Mouse (Mus musculus): ENCODE results near the gene Plaur. TPM values are rescaled to one million over a fixed set of nuclear protein-coding genes. Genes with fewer than 3 reads are reported as not detected.

Plaur gene
- 1 to 10 TPM in 2 of 3 experiments, under 1 TPM in 1; 0.62 to 1.6 (median 1.5) TPM for polyA plus RNA-seq (2017; shearing (Covaris generic))

GRCm38 (mm10) chr7:24462388-24463319 lies at the start of gene Plaur:
Gene Plaur (plus strand): TSS chr7:24462484.
- no peak for ATAC-seq

DNA sequence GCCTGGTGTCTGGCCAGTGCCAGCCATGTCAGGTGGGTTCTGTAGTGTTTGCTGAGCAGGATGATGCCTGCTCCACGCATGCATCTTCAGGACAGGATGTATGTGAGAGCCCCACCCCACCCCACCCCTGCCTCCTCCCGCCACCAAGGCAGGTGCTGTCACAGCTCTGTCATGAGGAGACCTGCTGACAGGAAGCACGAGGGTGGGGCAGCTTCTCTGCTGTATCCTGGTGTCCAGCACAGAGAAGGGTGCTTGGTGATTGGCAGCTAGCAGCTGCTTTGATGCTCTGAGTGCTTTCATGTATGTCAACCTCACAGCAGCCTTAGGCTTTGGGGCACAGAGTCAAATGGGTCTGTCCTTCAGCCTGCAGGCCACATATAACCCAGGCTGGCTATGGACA lies 48.7 kb upstream of the Plaur start:
- peak; percentile 96 for ATAC-seq

- ATAC-seq = no peak
Observed at GRCm38 (mm10) chr7:24415261-24415660, 47.0 kb upstream of the Plaur start.

DNA sequence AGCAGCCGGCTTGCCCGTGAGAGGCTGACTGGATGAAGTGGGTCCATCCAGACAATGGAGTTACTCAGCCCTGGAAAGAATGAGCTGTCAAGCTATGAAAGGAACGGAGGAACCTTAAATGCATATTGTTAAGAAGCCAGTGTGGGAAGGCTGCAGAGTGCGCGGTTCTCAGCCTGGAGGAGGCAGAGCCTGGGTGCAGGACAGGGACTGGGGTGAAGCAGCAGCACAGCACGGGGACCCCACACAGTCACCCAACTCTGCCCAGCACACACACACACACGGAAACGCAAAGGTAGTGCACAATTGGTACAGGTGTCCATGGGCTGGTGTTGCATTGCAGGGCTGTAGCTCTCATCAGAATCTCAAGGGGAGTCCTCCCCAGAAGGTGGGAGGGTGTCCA lies 42.7 kb upstream of the Plaur start:
- ATAC-seq = no peak

GRCm38 (mm10) chr7:24421648-24422047 lies 40.6 kb upstream of the Plaur start:
- no peak for ATAC-seq

DNA sequence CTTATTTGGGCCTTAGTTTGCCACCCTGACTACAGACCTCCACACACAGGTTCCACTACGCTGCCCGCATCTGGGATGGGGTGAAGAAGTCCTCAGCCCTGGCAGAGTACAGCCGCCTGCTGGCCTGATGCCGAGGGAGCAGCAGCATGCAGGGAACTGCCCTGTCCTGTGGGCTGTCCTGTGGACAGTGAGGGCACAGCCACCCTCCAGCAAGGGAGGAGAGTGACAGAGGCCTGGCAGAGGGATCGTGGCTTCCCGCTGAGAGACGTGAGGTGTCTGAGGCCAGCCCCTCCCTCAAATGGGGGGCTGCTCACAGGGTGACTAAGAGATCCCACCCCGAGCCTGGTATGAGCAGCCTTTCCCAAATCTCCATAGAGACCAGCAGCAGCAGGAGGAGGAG lies 40.0 kb upstream of the Plaur start:
- no peak for ATAC-seq

- no peak for ATAC-seq
Observed at GRCm38 (mm10) chr7:24423107-24423763, 39.0 kb upstream of the Plaur start.

DNA sequence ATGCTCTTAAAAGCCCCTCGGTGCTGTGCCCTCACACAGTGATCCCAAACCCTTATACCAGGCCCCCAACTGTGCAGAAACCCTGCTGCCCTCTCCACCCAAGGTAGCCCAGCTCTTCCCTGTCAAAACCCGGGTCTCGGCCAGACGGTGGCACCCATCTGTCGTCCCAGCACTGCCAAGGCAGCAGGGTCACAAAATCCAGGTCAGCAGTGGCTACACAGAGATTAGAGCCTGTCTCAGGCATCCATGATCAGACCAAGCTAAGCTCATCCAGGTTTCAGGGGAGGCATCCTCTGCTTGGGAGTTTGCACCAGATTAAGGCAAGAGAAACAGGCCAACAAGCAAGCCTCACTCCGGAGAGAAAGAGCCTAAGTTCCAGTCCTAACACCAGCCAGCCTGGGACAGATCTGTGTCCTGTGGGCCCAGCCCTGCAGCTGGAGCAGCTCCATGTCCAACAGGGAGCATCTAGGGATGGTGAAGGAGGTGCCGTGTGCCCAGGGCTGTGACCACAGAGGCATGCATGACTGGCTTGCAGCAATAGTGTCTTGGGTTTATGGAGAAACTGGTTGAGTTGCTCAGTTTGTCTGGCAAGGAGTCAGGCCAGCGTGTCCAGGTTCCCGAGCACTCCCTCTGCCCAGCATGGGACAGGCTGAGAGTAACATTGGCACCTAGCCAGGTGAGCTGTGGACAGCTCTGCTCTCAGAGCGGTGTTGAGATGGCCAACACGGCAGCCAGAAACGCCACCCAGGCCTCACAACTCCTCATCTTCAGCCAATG lies 38.1 kb upstream of the Plaur start:
- no peak for ATAC-seq

DNA sequence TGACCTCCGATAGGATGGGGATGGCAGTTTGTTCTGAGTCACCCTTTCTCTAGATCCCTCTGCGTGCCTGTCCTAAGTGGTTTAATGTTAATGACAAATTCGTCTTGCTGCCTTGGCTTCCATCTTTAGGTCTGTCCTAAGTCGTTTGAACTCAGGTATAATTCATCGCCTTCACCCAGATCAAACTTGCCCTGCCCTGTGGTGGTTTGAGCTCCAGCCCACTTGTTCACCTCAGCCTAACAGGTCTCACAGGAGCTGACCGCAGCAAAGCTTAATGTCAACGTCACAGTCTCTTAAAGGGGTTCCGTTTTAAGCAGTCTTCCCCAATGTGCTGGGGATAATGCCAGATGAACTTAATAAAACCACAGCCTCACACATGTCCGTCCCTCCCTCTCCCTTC lies 36.4 kb upstream of the Plaur start:
- ATAC-seq = no peak

- no peak for ATAC-seq
Observed at GRCm38 (mm10) chr7:24427168-24427567, 35.1 kb upstream of the Plaur start.

GRCm38 (mm10) chr7:24428725-24429124 lies 33.6 kb upstream of the Plaur start:
- ATAC-seq = no peak

DNA sequence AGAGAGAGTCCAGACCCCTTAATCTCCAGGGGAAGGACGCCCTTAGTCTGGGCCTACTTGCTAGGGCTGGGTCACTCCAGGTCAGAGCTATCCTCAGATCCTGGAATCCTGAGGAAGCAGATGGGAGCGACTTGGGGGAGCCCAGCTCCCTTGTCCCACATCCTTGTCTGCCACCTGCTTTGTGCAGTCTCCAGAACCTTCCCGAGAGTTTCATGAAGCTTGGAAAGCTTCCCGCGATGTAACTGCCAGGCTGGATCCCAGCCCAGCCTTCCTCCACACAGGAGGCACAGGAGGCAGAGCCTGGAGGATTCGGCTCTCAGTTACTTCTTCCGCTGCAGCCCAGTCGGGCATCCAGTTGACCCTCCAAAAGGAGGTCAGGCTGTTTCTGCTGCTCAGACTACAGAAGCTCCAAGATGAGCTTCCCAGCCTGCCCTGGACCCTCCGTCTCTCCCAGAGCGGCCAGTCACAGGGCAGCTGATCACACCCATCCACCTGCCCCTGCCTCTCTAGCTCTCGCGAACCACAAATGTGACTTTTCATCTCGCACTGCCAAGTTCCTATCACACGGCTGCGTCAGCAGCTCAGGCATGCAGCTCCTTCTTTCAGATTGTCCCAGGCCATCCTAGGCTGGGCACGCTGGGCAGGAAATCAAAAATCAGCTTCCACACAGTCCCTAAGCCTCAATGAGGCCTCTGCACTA lies 32.7 kb upstream of the Plaur start:
- ATAC-seq = no peak

- peak; percentile 87 for ATAC-seq
Observed at GRCm38 (mm10) chr7:24430551-24431345, 31.5 kb upstream of the Plaur start.

DNA sequence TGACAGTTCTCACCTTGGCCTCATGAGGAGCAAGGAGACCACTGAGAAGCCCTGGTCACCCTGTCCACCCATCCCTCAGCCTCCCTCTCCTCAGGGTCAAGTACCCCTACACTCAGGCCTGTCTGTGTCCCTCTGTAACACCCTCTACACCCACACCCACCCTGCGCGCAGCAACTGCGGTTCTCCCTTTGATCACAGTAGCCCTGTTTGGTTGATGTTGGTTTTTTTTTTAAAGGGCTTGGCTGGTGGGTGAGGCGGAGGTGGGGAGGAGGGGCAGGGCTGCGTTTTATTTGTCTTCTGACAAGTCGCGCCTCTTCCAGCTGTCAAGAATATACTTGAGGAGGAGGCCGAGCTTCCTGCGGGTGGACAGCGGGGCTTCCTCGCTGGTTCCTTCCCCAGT lies 30.6 kb upstream of the Plaur start:
- peak; percentile 33 for ATAC-seq

DNA sequence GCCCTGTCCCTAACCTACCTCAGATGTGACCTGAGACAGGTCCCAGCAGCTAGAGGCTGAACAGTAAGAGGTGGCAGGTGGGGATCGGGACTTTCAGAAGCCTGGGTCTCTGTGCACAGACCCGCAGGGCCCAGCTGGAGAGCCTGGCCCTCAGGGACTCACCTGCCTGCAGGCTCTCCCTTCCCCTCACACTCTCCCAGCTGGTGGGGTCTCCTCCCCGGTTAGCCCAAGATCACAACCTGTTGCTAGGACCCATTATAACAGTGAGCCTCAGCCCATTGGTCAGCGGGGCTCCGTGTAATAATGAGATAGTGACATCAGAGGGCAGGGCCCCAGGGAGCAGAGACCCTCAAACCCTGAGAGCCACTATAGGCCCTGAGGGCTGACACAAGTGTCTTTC lies 27.0 kb upstream of the Plaur start:
- ATAC-seq = no peak

DNA sequence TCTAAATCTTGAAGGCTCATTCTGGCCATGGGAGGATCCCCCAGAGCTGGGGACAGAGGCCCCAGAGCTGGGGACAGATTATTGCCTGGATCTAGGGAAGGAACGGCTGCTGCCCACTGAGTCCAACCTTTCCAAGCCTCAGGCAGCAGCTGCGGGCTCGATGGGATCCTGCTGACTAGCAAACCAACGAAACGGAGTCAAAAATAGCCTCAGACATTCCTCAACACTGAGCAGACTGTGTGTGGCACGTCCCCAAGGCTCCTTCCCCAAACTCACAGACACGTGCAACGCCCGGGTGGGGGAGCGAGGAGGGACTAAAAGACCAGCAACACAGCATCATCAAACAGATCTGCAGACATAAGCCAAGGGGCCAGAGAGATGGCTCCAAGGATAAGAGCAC lies 24.3 kb upstream of the Plaur start:
- ATAC-seq = no peak

- no peak for ATAC-seq
Observed at GRCm38 (mm10) chr7:24439191-24439590, 23.1 kb upstream of the Plaur start.

DNA sequence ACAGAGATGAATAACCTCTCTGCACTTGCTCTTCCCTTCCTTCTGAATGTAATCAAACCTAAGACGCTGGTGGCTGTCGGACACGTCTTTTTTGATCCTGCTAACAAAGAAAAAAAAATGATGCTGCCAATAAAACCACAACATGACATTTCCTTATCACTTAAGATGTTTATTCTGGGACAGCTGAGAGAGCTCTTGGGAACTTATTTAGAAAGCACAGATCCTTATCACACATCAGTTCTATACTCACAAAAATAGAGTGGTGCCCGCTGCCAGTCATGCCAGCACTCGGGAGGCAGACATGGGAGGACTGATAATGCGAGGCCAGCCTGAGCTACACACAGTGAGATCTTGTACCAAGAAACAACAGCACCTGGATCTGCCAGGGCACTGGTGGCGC lies 22.4 kb upstream of the Plaur start:
- no peak for ATAC-seq

DNA sequence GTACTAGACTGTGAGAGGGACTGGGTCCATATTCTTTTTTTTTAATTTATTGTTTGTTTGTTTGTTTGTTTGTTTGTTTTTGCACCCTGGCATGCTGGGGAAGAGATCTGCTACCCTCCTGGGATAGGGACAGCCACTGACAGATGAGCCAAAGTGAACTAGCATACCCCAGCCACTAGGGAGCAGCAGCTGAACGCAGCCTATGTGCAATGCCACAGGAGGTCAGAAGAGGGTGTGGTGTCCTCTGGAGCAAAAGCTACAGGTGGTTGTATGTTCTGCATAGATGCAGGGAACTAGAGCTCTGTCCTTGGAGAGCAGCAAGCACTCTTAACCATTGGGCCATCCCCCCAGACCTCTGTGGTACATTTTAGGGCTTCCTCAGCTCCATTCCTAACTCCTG lies 20.5 kb upstream of the Plaur start:
- peak; percentile 98 for ATAC-seq

GRCm38 (mm10) chr7:24442313-24442712 lies 20.0 kb upstream of the Plaur start:
- no peak for ATAC-seq

GRCm38 (mm10) chr7:24445266-24445926 lies 16.9 kb upstream of the Plaur start:
- ATAC-seq = peak; percentile 30
